In genomic region chr15:20682719-20683118, GRCm38 (mm10) we compare ENCODE assay signal across 30 mouse cellular contexts. TPM values are rescaled to one million over a fixed set of nuclear protein-coding genes. Genes with fewer than 3 reads are reported as not detected.
DNase-seq lines count a peak whose midpoint lies in the region; ATAC-seq lines count a peak whose summit lies in the region.
"Had no signal": no experiment of that assay in that cellular context is flagged by ENCODE, and none has a peak within 500 bp of the region (broad histone marks: within the 10 kb centered on the region; RNA-seq: fewer than 3 reads in every experiment).

No protein-coding gene starts in this region.

- 0 out of 2 replicates have a peak, but pooled peaks have one; percentile 21 for ATAC-seq in hindbrain, embryonic 14.5 days (ENCODE audit: low FRiP score)
- ATAC-seq in hindbrain, embryonic 12.5 days (ENCODE audit: low FRiP score) = no peak
- ATAC-seq in midbrain, embryonic 13.5 days = peak; percentile 50; the same call in 1 of the 2 replicates
- ATAC-seq in midbrain, embryonic 15.5 days (replicated peaks) = no peak; the same call in 1 of the 2 replicates
- peak; percentile 64 for ATAC-seq in midbrain, embryonic 16.5 days
- ATAC-seq in midbrain, embryonic 11.5 days (ENCODE audit: low FRiP score) = no peak
- ATAC-seq: activated CD4-positive, CD25-positive, alpha-beta regulatory T cell, adult 4 months; CD4-positive, CD25-positive, alpha-beta regulatory T cell, adult 4 months; forebrain, embryonic 14.5 days; forebrain, embryonic 16.5 days; Patski had no signal

- 66% methylated on average over 2 of the region's 2 CpGs for WGBS in hindbrain, embryonic 14.5 days
- 77% methylated on average over 2 of the region's 2 CpGs for WGBS in hindbrain, embryonic 12.5 days
- WGBS in midbrain, embryonic 13.5 days = 63% methylated on average over 2 of the region's 2 CpGs
- WGBS in midbrain, embryonic 15.5 days = 56% methylated on average over 2 of the region's 2 CpGs
- 50% methylated on average over 2 of the region's 2 CpGs for WGBS in midbrain, embryonic 16.5 days
- WGBS in midbrain, embryonic 11.5 days = 75% methylated on average over 2 of the region's 2 CpGs

- no peak overlapping the region for H3K4me3 ChIP-seq in hindbrain, embryonic 14.5 days (replicated peaks; ENCODE audit: low read length)
- H3K4me3 ChIP-seq in hindbrain, embryonic 12.5 days = no peak overlapping the region
- H3K4me3 ChIP-seq in midbrain, embryonic 13.5 days (replicated peaks) = no peak overlapping the region
- H3K4me3 ChIP-seq in midbrain, embryonic 15.5 days = no peak overlapping the region
- no peak overlapping the region for H3K4me3 ChIP-seq in midbrain, embryonic 16.5 days (ENCODE audit: low read depth, low read length)
- H3K4me3 ChIP-seq in midbrain, embryonic 11.5 days (ENCODE audit: low read depth, low read length) = no peak overlapping the region
- H3K4me3 ChIP-seq: embryonic facial prominence, embryonic 13.5 days; embryonic facial prominence, embryonic 15.5 days; erythroblast, embryonic 14.5 days; forebrain, embryonic 10.5 days; forebrain, embryonic 12.5 days had no signal

- H3K4me1 ChIP-seq in hindbrain, embryonic 14.5 days (replicated peaks; ENCODE audit: control insufficient read depth, insufficient read depth, low read length) = no peaks in the 10 kb centered on the region
- no peaks in the 10 kb centered on the region for H3K4me1 ChIP-seq in hindbrain, embryonic 12.5 days
- H3K4me1 ChIP-seq in midbrain, embryonic 13.5 days (replicated peaks) = no peaks in the 10 kb centered on the region
- H3K4me1 ChIP-seq in midbrain, embryonic 15.5 days = no peaks in the 10 kb centered on the region
- no peaks in the 10 kb centered on the region for H3K4me1 ChIP-seq in midbrain, embryonic 16.5 days (ENCODE audit: control insufficient read depth, insufficient read depth, low read length)
- no peaks in the 10 kb centered on the region for H3K4me1 ChIP-seq in midbrain, embryonic 11.5 days (ENCODE audit: control insufficient read depth, insufficient read depth, low read length)
- H3K4me1 ChIP-seq: embryonic facial prominence, embryonic 13.5 days; embryonic facial prominence, embryonic 15.5 days; forebrain, embryonic 12.5 days had no signal

- no peak overlapping the region for H3K9ac ChIP-seq in hindbrain, embryonic 14.5 days
- no peak overlapping the region for H3K9ac ChIP-seq in hindbrain, embryonic 12.5 days
- H3K9ac ChIP-seq in midbrain, embryonic 13.5 days (replicated peaks) = no peak overlapping the region
- H3K9ac ChIP-seq in midbrain, embryonic 15.5 days = no peak overlapping the region
- H3K9ac ChIP-seq in midbrain, embryonic 16.5 days (ENCODE audit: low read depth, low read length) = no peak overlapping the region
- no peak overlapping the region for H3K9ac ChIP-seq in midbrain, embryonic 11.5 days (ENCODE audit: low read length)
- H3K9ac ChIP-seq: embryonic facial prominence, embryonic 13.5 days; embryonic facial prominence, embryonic 15.5 days; forebrain, embryonic 12.5 days had no signal

- H3K27me3 ChIP-seq in hindbrain, embryonic 14.5 days (ENCODE audit: control insufficient read depth, insufficient read depth, low read length) = no peaks in the 10 kb centered on the region
- H3K27me3 ChIP-seq in hindbrain, embryonic 12.5 days = no peaks in the 10 kb centered on the region
- no peaks in the 10 kb centered on the region for H3K27me3 ChIP-seq in midbrain, embryonic 13.5 days
- no peaks in the 10 kb centered on the region for H3K27me3 ChIP-seq in midbrain, embryonic 15.5 days (replicated peaks)
- H3K27me3 ChIP-seq in midbrain, embryonic 16.5 days (ENCODE audit: control insufficient read depth, insufficient read depth, low read depth, low read length) = no peaks in the 10 kb centered on the region
- H3K27me3 ChIP-seq in midbrain, embryonic 11.5 days (ENCODE audit: control insufficient read depth, insufficient read depth, low read length) = no peaks in the 10 kb centered on the region
- H3K27me3 ChIP-seq: CH12.LX; embryonic facial prominence, embryonic 13.5 days; embryonic facial prominence, embryonic 15.5 days; forebrain, embryonic 12.5 days; Patski had no signal

- no peak overlapping the region for H3K4me2 ChIP-seq in hindbrain, embryonic 14.5 days (replicated peaks)
- H3K4me2 ChIP-seq in hindbrain, embryonic 12.5 days (replicated peaks) = no peak overlapping the region
- no peak overlapping the region for H3K4me2 ChIP-seq in midbrain, embryonic 13.5 days (replicated peaks)
- no peak overlapping the region for H3K4me2 ChIP-seq in midbrain, embryonic 15.5 days
- H3K4me2 ChIP-seq in midbrain, embryonic 16.5 days (ENCODE audit: low read length) = no peak overlapping the region
- H3K4me2 ChIP-seq in midbrain, embryonic 11.5 days = no peak overlapping the region
- H3K4me2 ChIP-seq: embryonic facial prominence, embryonic 13.5 days; embryonic facial prominence, embryonic 15.5 days; forebrain, embryonic 12.5 days had no signal

- no peak for DNase-seq in hindbrain, embryonic 14.5 days (ENCODE audit: low spot score)
- no peak for DNase-seq in midbrain, embryonic 11.5 days (ENCODE audit: low spot score, missing footprints)
- DNase-seq: adrenal gland, adult 8-10 months; adrenal gland, postnatal 14 days; adrenal gland, postnatal 36 days; B cell, adult 2 months; cerebellum, adult 11 months; cerebellum, adult 18-20 months; cerebellum, adult 8-10 months; cerebellum, adult 9-11 months; cerebellum, postnatal 14 days; cerebellum, postnatal 36 days; embryo, embryonic 11 days had no signal

- no peaks in the 10 kb centered on the region for H3K36me3 ChIP-seq in hindbrain, embryonic 14.5 days (replicated peaks; ENCODE audit: control insufficient read depth, insufficient read depth)
- no peaks in the 10 kb centered on the region for H3K36me3 ChIP-seq in hindbrain, embryonic 12.5 days
- no peaks in the 10 kb centered on the region for H3K36me3 ChIP-seq in midbrain, embryonic 13.5 days
- no peaks in the 10 kb centered on the region for H3K36me3 ChIP-seq in midbrain, embryonic 15.5 days (replicated peaks)
- no peaks in the 10 kb centered on the region for H3K36me3 ChIP-seq in midbrain, embryonic 16.5 days (ENCODE audit: control insufficient read depth, insufficient read depth, low read length)
- no peaks in the 10 kb centered on the region for H3K36me3 ChIP-seq in midbrain, embryonic 11.5 days (ENCODE audit: control insufficient read depth, insufficient read depth, low read length)
- H3K36me3 ChIP-seq: embryonic facial prominence, embryonic 13.5 days; embryonic facial prominence, embryonic 15.5 days; forebrain, embryonic 10.5 days; forebrain, embryonic 12.5 days; G1E had no signal

- no peaks in the 10 kb centered on the region for H3K9me3 ChIP-seq in hindbrain, embryonic 14.5 days (ENCODE audit: control insufficient read depth, low read length)
- no peaks in the 10 kb centered on the region for H3K9me3 ChIP-seq in hindbrain, embryonic 12.5 days (replicated peaks)
- no peaks in the 10 kb centered on the region for H3K9me3 ChIP-seq in midbrain, embryonic 13.5 days
- H3K9me3 ChIP-seq in midbrain, embryonic 15.5 days = no peaks in the 10 kb centered on the region
- H3K9me3 ChIP-seq in midbrain, embryonic 16.5 days (replicated peaks; ENCODE audit: control insufficient read depth, low read length, poor library complexity, severe bottlenecking) = no peaks in the 10 kb centered on the region
- H3K9me3 ChIP-seq in midbrain, embryonic 11.5 days (ENCODE audit: control insufficient read depth, low read length) = no peaks in the 10 kb centered on the region
- H3K9me3 ChIP-seq: embryonic facial prominence, embryonic 13.5 days; embryonic facial prominence, embryonic 15.5 days; forebrain, embryonic 10.5 days; forebrain, embryonic 12.5 days; G1E had no signal

- H3K27ac ChIP-seq in hindbrain, embryonic 14.5 days = no peak overlapping the region
- H3K27ac ChIP-seq in hindbrain, embryonic 12.5 days = no peak overlapping the region
- no peak overlapping the region for H3K27ac ChIP-seq in midbrain, embryonic 13.5 days
- no peak overlapping the region for H3K27ac ChIP-seq in midbrain, embryonic 15.5 days
- H3K27ac ChIP-seq in midbrain, embryonic 16.5 days (ENCODE audit: low read length) = no peak overlapping the region
- H3K27ac ChIP-seq in midbrain, embryonic 11.5 days (ENCODE audit: low read depth, low read length) = no peak overlapping the region
- H3K27ac ChIP-seq: embryonic facial prominence, embryonic 13.5 days; embryonic facial prominence, embryonic 15.5 days; forebrain, embryonic 10.5 days; forebrain, embryonic 12.5 days had no signal

RNA-seq across cellular contexts. Expression of gene Acot10, which starts 16.2 kb away (rescaled TPM):
- 0.18 and 0.25 TPM in 2 replicates for polyA plus RNA-seq in hindbrain, embryonic 14.5 days (2014; fragmentation: Nextera tagmentation; extraction: Ambion mirVana)
- 0.27 and 0.31 TPM in 2 replicates for polyA plus RNA-seq in hindbrain, embryonic 12.5 days (2016; fragmentation: Nextera tagmentation; extraction: Ambion mirVana)
- polyA plus RNA-seq in midbrain, embryonic 13.5 days (2015; fragmentation: Nextera tagmentation; extraction: Ambion mirVana) = 0.15 and 0.18 TPM in 2 replicates
- polyA plus RNA-seq in midbrain, embryonic 15.5 days (2015; fragmentation: Nextera tagmentation; extraction: Ambion mirVana) = 0.45 TPM in 2 replicates
- polyA plus RNA-seq in midbrain, embryonic 16.5 days (2015; fragmentation: Nextera tagmentation; extraction: Ambion mirVana) = 0.37 and 0.44 TPM in 2 replicates
- not detected in 2 replicates for polyA plus RNA-seq in midbrain, embryonic 11.5 days (2014; fragmentation: Nextera tagmentation; extraction: Ambion mirVana)
- polyA plus RNA-seq: embryonic facial prominence, embryonic 11.5 days; erythroblast, embryonic 14.5 days; forebrain, embryonic 10.5 days; forebrain, embryonic 12.5 days; forebrain, embryonic 16.5 days; G1E had no signal

Comparison
In these comparisons a context has a peak if more than half of its experiments do, and no peak if none do; other contexts are left out.
1. ATAC-seq: peak in hindbrain, embryonic 14.5 days (single experiment), midbrain, embryonic 13.5 days (single experiment) and midbrain, embryonic 16.5 days (single experiment); none in hindbrain, embryonic 12.5 days (single experiment), midbrain, embryonic 15.5 days (single experiment) and midbrain, embryonic 11.5 days (single experiment).